Comparison of ENCODE assay signal across 11 mouse cellular contexts in genomic region chr13:73885656-73886055, GRCm38 (mm10). TPM values are rescaled to one million over a fixed set of nuclear protein-coding genes. Genes with fewer than 3 reads are reported as not detected.
DNase-seq lines count a peak whose midpoint lies in the region; ATAC-seq and TF ChIP-seq lines count a peak whose summit lies in the region.
"Had no signal": no experiment of that assay in that cellular context is flagged by ENCODE, and none has a peak within 500 bp of the region (broad histone marks: within the 10 kb centered on the region; RNA-seq: fewer than 3 reads in every experiment).

No protein-coding gene starts in this region.

- H3K4me3 ChIP-seq in heart, embryonic 10.5 days = no peak overlapping the region
- H3K4me3 ChIP-seq in stomach, postnatal 0 days (ENCODE audit: low read depth, low read length) = no peak overlapping the region
- H3K4me3 ChIP-seq: liver, embryonic 12.5 days; megakaryocyte, embryonic 14.5 days; myocyte had no signal

- DNase-seq in heart, adult 18-20 months = peak; percentile 22 to 38
- DNase-seq in heart, embryonic 10.5 days (ENCODE audit: low spot score) = no peak
- peak; percentile 27 for DNase-seq in lung, postnatal 36 days
- no peak for DNase-seq in lung, postnatal 25 days (ENCODE audit: low spot score)
- DNase-seq in gastrocnemius, postnatal 14 days = peak; percentile 23
- DNase-seq in stomach, postnatal 0 days (ENCODE audit: low spot score) = peak; percentile 16

- intact Hi-C loops in gastrocnemius, postnatal 14 days (cut with DNase I; ENCODE audit: low total_unique reads) = no loop called here

- ATAC-seq in stomach, postnatal 0 days (ENCODE audit: low FRiP score, low TSS enrichment) = no peak
- no peak for ATAC-seq in megakaryocyte progenitor cell, adult 5-6 weeks (replicated peaks; ENCODE audit: poor library complexity)
- ATAC-seq: intestine, postnatal 0 days; liver, embryonic 12.5 days had no signal

- H3K27ac ChIP-seq in heart, embryonic 10.5 days = no peak overlapping the region
- H3K27ac ChIP-seq in stomach, postnatal 0 days (replicated peaks) = no peak overlapping the region
- H3K27ac ChIP-seq: liver, embryonic 12.5 days had no signal

- WGBS in heart, embryonic 10.5 days = 68% methylated on average over 4 of the region's 4 CpGs
- WGBS in stomach, postnatal 0 days = 65% methylated on average over 4 of the region's 4 CpGs

- H3K9me3 ChIP-seq in heart, embryonic 10.5 days = no peaks in the 10 kb centered on the region
- no peaks in the 10 kb centered on the region for H3K9me3 ChIP-seq in stomach, postnatal 0 days (ENCODE audit: control insufficient read depth, low read length)
- H3K9me3 ChIP-seq: liver, embryonic 12.5 days had no signal

- no peak for TF ChIP-seq CTCF in stomach, postnatal 0 days (IDR thresholded peaks at IDR 0.05; ENCODE audit: low read depth)

- TF ChIP-seq EP300 in stomach, postnatal 0 days (optimal IDR thresholded peaks at IDR 0.05) = no peak

- 0 out of 2 replicates have a peak, but pooled peaks cover 4% of the 10 kb centered on the region for H3K4me1 ChIP-seq in heart, embryonic 10.5 days
- H3K4me1 ChIP-seq in stomach, postnatal 0 days (replicated peaks; ENCODE audit: control insufficient read depth, insufficient read depth) = peaks cover 3% of the 10 kb centered on the region; the same call in 1 of the 2 replicates
- H3K4me1 ChIP-seq: liver, embryonic 12.5 days; megakaryocyte, embryonic 14.5 days had no signal

- H3K27me3 ChIP-seq in heart, embryonic 10.5 days (ENCODE audit: insufficient read depth, poor library complexity, severe bottlenecking) = no peaks in the 10 kb centered on the region
- H3K27me3 ChIP-seq in stomach, postnatal 0 days (ENCODE audit: control insufficient read depth, insufficient read depth, low read length) = no peaks in the 10 kb centered on the region
- H3K27me3 ChIP-seq: liver, embryonic 12.5 days had no signal

- H3K36me3 ChIP-seq in heart, embryonic 10.5 days = no peaks in the 10 kb centered on the region
- no peaks in the 10 kb centered on the region for H3K36me3 ChIP-seq in stomach, postnatal 0 days (ENCODE audit: control insufficient read depth, insufficient read depth, low read length)
- H3K36me3 ChIP-seq: liver, embryonic 12.5 days had no signal

- no peak overlapping the region for H3K4me2 ChIP-seq in stomach, postnatal 0 days (replicated peaks; ENCODE audit: low read depth)
- H3K4me2 ChIP-seq: liver, embryonic 12.5 days had no signal

- H3K9ac ChIP-seq in stomach, postnatal 0 days (ENCODE audit: low read length) = no peak overlapping the region
- H3K9ac ChIP-seq: liver, embryonic 12.5 days had no signal

RNA-seq across cellular contexts. Expression of gene Nkd2, which starts 38.2 kb away (rescaled TPM):
- 1 to 10 TPM; 1.2 TPM for total RNA-seq in heart, adult 18-20 months (2021)
- polyA plus RNA-seq in heart, embryonic 10.5 days (2016; fragmentation: Nextera tagmentation; extraction: Ambion mirVana) = 4.8 and 6.4 TPM in 2 replicates
- 1 to 10 TPM; 1.6 to 2.2 TPM for total RNA-seq in gastrocnemius, postnatal 14 days (2021)
- 4.5 and 4.7 TPM in 2 replicates for polyA plus RNA-seq in stomach, postnatal 0 days (2015; fragmentation: Nextera tagmentation; extraction: Ambion mirVana)
- total RNA-seq in megakaryocyte progenitor cell, adult 5-6 weeks (2015) = not detected in 2 replicates
- not detected in 2 replicates for total RNA-seq in megakaryocyte progenitor cell, adult 5-6 weeks (2017)

RNA-seq across cellular contexts. Expression of gene Trip13, which starts 51.9 kb away (rescaled TPM):
- under 1 TPM; 0.18 to 0.32 TPM for total RNA-seq in heart, adult 18-20 months (2021)
- 52.7 and 62.5 TPM in 2 replicates for polyA plus RNA-seq in heart, embryonic 10.5 days (2016; fragmentation: Nextera tagmentation; extraction: Ambion mirVana)
- under 1 TPM; 0.82 to 0.96 TPM for total RNA-seq in gastrocnemius, postnatal 14 days (2021)
- 9.1 and 11.0 TPM in 2 replicates for polyA plus RNA-seq in stomach, postnatal 0 days (2015; fragmentation: Nextera tagmentation; extraction: Ambion mirVana)
- total RNA-seq in megakaryocyte progenitor cell, adult 5-6 weeks (2015) = 60.1 and 62.4 TPM in 2 replicates
- 49.5 and 60.7 TPM in 2 replicates for total RNA-seq in megakaryocyte progenitor cell, adult 5-6 weeks (2017)

RNA-seq across cellular contexts. Expression of gene Brd9, which starts 52.0 kb away (rescaled TPM):
- 10 to 100 TPM; 17.2 to 21.3 TPM for total RNA-seq in heart, adult 18-20 months (2021)
- polyA plus RNA-seq in heart, embryonic 10.5 days (2016; fragmentation: Nextera tagmentation; extraction: Ambion mirVana) = 38.4 and 43.5 TPM in 2 replicates
- total RNA-seq in gastrocnemius, postnatal 14 days (2021) = 10 to 100 TPM; 11.0 to 11.9 TPM
- polyA plus RNA-seq in stomach, postnatal 0 days (2015; fragmentation: Nextera tagmentation; extraction: Ambion mirVana) = 21.1 and 21.7 TPM in 2 replicates
- 50.8 and 54.4 TPM in 2 replicates for total RNA-seq in megakaryocyte progenitor cell, adult 5-6 weeks (2015)
- 99.9 and 112 TPM in 2 replicates for total RNA-seq in megakaryocyte progenitor cell, adult 5-6 weeks (2017)

Comparison
In these comparisons a context has a peak if more than half of its experiments do, and no peak if none do; other contexts are left out.
1. DNase-seq: peak in heart, adult 18-20 months (2 of 2), lung, postnatal 36 days (single experiment), gastrocnemius, postnatal 14 days (single experiment) and stomach, postnatal 0 days (single experiment); none in heart, embryonic 10.5 days (single experiment) and lung, postnatal 25 days (single experiment).
2. RNA of gene Trip13, which starts 51.9 kb away (total RNA-seq): 49.5 to 62.4 TPM in megakaryocyte progenitor cell, adult 5-6 weeks; 0.82 to 0.96 TPM in gastrocnemius, postnatal 14 days and 0.18 to 0.32 TPM in heart, adult 18-20 months; every median in the first group is over 10 times any median in the second.